Mouse (Mus musculus) limb, embryonic 13.5 days (tissue): ENCODE measurements around the gene Lpin1. TPM values are rescaled to one million over a fixed set of nuclear protein-coding genes. Genes with fewer than 3 reads are reported as not detected.

Experiments used
- ATAC-seq: fragments of 200-750 bp; cut with Nextera tagmentation; 2 replicates; pipeline ENCODE4 v1.8.0; 2017; ENCODE audit warnings: low read depth, moderate number of reproducible peaks, moderate TSS enrichment; ENCODE audit not compliant: low FRiP score
- H3K27ac ChIP-seq: fragments of 300-500 bp; sonication (generic); 2 replicates; pipeline ENCODE4 v1.5.1; 2015; ENCODE audit warnings: inconsistent platforms, mild to moderate bottlenecking, moderate library complexity
- H3K27me3 ChIP-seq: fragments of 300-500 bp; sonication (generic); 2 replicates; pipeline ENCODE4 v1.6.1; 2015; ENCODE audit warnings: mild to moderate bottlenecking, inconsistent platforms
- H3K36me3 ChIP-seq: fragments of 300-500 bp; sonication (generic); 2 replicates; pipeline ENCODE4 v1.6.1; 2015; ENCODE audit warnings: inconsistent platforms, mild to moderate bottlenecking, moderate library complexity
- H3K4me1 ChIP-seq: fragments of 300-500 bp; sonication (generic); 2 replicates; pipeline ENCODE4 v1.6.1; 2015; ENCODE audit warnings: inconsistent platforms
- H3K4me2 ChIP-seq: fragments of 300-500 bp; sonication (generic); replicated peaks from 2 replicates; pipeline ENCODE4 v1.6.1; 2015; ENCODE audit warnings: inconsistent platforms, mild to moderate bottlenecking, moderate library complexity
- H3K4me3 ChIP-seq: fragments of 300-500 bp; sonication (generic); 2 replicates; pipeline ENCODE4 v1.5.1; 2015; ENCODE audit warnings: moderate library complexity, mild to moderate bottlenecking, inconsistent platforms
- H3K9ac ChIP-seq: fragments of 300-500 bp; sonication (generic); 2 replicates; pipeline ENCODE4 v1.6.1; 2015; ENCODE audit warnings: mild to moderate bottlenecking, inconsistent platforms
- H3K9me3 ChIP-seq: fragments of 300-500 bp; sonication (generic); 2 replicates; pipeline ENCODE4 v1.6.1; 2016; ENCODE audit warnings: inconsistent platforms
- WGBS: fragments of 180-500 bp; shearing (Covaris S2); methylation state at CpG from one replicate; pipeline ENCODE4 v1.1.7; 2015; 5-methylcytosine and 5-hydroxymethylcytosine counted together
- polyA plus RNA-seq: library from polyadenylated mRNA; unstranded; fragments of >200 nt; fragmentation: Nextera tagmentation; extraction: Ambion mirVana; gene quantifications from 2 replicates; pipeline ENCODE4 v1.2.1, GENCODE M21; 2015

Lpin1 gene
- polyA plus RNA-seq, 1 experiment from 2014 or later: 6.4 TPM

GRCm38 (mm10) chr12:16605624-16606023, 5.1 kb downstream of the Lpin1 start:
- H3K4me1 ChIP-seq: no peaks in the 10 kb centered on the region
- no peaks in the 10 kb centered on the region for H3K27me3 ChIP-seq
- no peaks in the 10 kb centered on the region for H3K36me3 ChIP-seq
- no peak overlapping the region for H3K9ac ChIP-seq
- WGBS: 57% methylated on average over 5 of the region's 5 CpGs
- no peak overlapping the region for H3K4me2 ChIP-seq
- ATAC-seq: no peak
- H3K9me3 ChIP-seq: peaks cover 10% of the 10 kb centered on the region
- H3K4me3 ChIP-seq: no peak overlapping the region
- no peak overlapping the region for H3K27ac ChIP-seq

- no peak for ATAC-seq
- Histone ChIP-seq H3K4me1 (no peaks in the 10 kb centered on the region), H3K27me3 (no peaks in the 10 kb centered on the region), H3K36me3 (no peaks in the 10 kb centered on the region), H3K9ac (no peak overlapping the region), H3K9me3 (no peaks in the 10 kb centered on the region), H3K27ac (no peak overlapping the region), H3K4me2 (no peak overlapping the region), H3K4me3 (no peak overlapping the region)
- whole genome bisulfite sequencing: 91% methylated on average over 4 of the region's 4 CpGs
Measured at GRCm38 (mm10) chr12:16602271-16602670, 8.5 kb downstream of the Lpin1 start.

- ATAC-seq: no peak
- Histone ChIP-seq H3K27ac (no peak overlapping the region), H3K27me3 (no peaks in the 10 kb centered on the region), H3K4me2 (no peak overlapping the region), H3K4me3 (no peak overlapping the region), H3K4me1 (no peaks in the 10 kb centered on the region), H3K9me3 (no peaks in the 10 kb centered on the region), H3K36me3 (no peaks in the 10 kb centered on the region), H3K9ac (no peak overlapping the region)
- 42% methylated on average over 1 of the region's 1 CpGs for WGBS
Measured at GRCm38 (mm10) chr12:16600374-16600773, 10.4 kb downstream of the Lpin1 start.

GRCm38 (mm10) chr12:16599359-16599758, 11.4 kb downstream of the Lpin1 start:
- no peak overlapping the region for H3K4me2 ChIP-seq
- WGBS: 68% methylated on average over 3 of the region's 3 CpGs
- H3K4me3 ChIP-seq: no peak overlapping the region
- no peak for ATAC-seq
- no peaks in the 10 kb centered on the region for H3K9me3 ChIP-seq
- no peaks in the 10 kb centered on the region for H3K36me3 ChIP-seq
- H3K4me1 ChIP-seq: no peaks in the 10 kb centered on the region
- H3K9ac ChIP-seq: no peak overlapping the region
- no peak overlapping the region for H3K27ac ChIP-seq
- H3K27me3 ChIP-seq: no peaks in the 10 kb centered on the region

- Histone ChIP-seq H3K9ac (no peak overlapping the region), H3K27ac (no peak overlapping the region), H3K36me3 (no peaks in the 10 kb centered on the region), H3K4me1 (peaks cover 31% of the 10 kb centered on the region), H3K9me3 (no peaks in the 10 kb centered on the region), H3K27me3 (no peaks in the 10 kb centered on the region), H3K4me2 (no peak overlapping the region), H3K4me3 (no peak overlapping the region)
- 92% methylated on average over 7 of the region's 7 CpGs for WGBS
- no peak for ATAC-seq
Measured at GRCm38 (mm10) chr12:16593761-16594160, 17.0 kb downstream of the Lpin1 start.

- H3K4me2 ChIP-seq: no peak overlapping the region
- 77% methylated on average over 7 of the region's 7 CpGs for WGBS
- H3K9ac ChIP-seq: no peak overlapping the region
- no peaks in the 10 kb centered on the region for H3K9me3 ChIP-seq
- ATAC-seq: no peak
- H3K27ac ChIP-seq: no peak overlapping the region
- no peaks in the 10 kb centered on the region for H3K27me3 ChIP-seq
- H3K4me1 ChIP-seq: peaks cover 39% of the 10 kb centered on the region
- no peaks in the 10 kb centered on the region for H3K36me3 ChIP-seq
- no peak overlapping the region for H3K4me3 ChIP-seq
Measured at GRCm38 (mm10) chr12:16593014-16593413, 17.8 kb downstream of the Lpin1 start.

- WGBS: 64% methylated on average over 5 of the region's 5 CpGs
Measured at GRCm38 (mm10) chr12:16592451-16592850, 18.3 kb downstream of the Lpin1 start.

GRCm38 (mm10) chr12:16591453-16592200, 19.1 kb downstream of the Lpin1 start:
- H3K4me1 ChIP-seq: peaks cover 40% of the 10 kb centered on the region
- no peaks in the 10 kb centered on the region for H3K36me3 ChIP-seq
- H3K27me3 ChIP-seq: no peaks in the 10 kb centered on the region
- H3K27ac ChIP-seq: peak overlapping the region; percentile 73
- ATAC-seq: peak; percentile 89
- WGBS: 2% methylated on average over 15 of the region's 15 CpGs
- peak overlapping the region; percentile 40 for H3K4me3 ChIP-seq
- H3K9ac ChIP-seq: peak overlapping the region; percentile 53; the same call in 1 of the 2 replicates
- H3K4me2 ChIP-seq: peak overlapping the region; percentile 62
- no peaks in the 10 kb centered on the region for H3K9me3 ChIP-seq

More at GRCm38 (mm10) chr12:16592451-16592850, 18.3 kb downstream of the Lpin1 start:
- peak overlapping the region; percentile 62; the same call in 1 of the 2 replicates for H3K4me2 ChIP-seq
- H3K27ac ChIP-seq: no peak overlapping the region; the same call in 1 of the 2 replicates
- no peak for ATAC-seq
- no peak overlapping the region for H3K9ac ChIP-seq
- no peaks in the 10 kb centered on the region for H3K27me3 ChIP-seq
- no peaks in the 10 kb centered on the region for H3K36me3 ChIP-seq
- H3K4me1 ChIP-seq: peaks cover 40% of the 10 kb centered on the region
- H3K9me3 ChIP-seq: no peaks in the 10 kb centered on the region
- no peak overlapping the region for H3K4me3 ChIP-seq

- H3K27ac ChIP-seq: no peak overlapping the region
- peaks cover 40% of the 10 kb centered on the region for H3K4me1 ChIP-seq
- H3K36me3 ChIP-seq: no peaks in the 10 kb centered on the region
- H3K9me3 ChIP-seq: no peaks in the 10 kb centered on the region
- no peaks in the 10 kb centered on the region for H3K27me3 ChIP-seq
- H3K4me2 ChIP-seq: peak overlapping the region; percentile 77
- H3K4me3 ChIP-seq: peak overlapping the region; percentile 74
- H3K9ac ChIP-seq: no peak overlapping the region
- no peak for ATAC-seq
- WGBS: 23% methylated on average over 4 of the region's 4 CpGs
Measured at GRCm38 (mm10) chr12:16589966-16590365, 20.8 kb downstream of the Lpin1 start.

- peak; percentile 89 for ATAC-seq
- no peaks in the 10 kb centered on the region for H3K36me3 ChIP-seq
- peak overlapping the region; percentile 17; the same call in 1 of the 2 replicates for H3K27ac ChIP-seq
- no peaks in the 10 kb centered on the region for H3K9me3 ChIP-seq
- H3K27me3 ChIP-seq: no peaks in the 10 kb centered on the region
- H3K4me1 ChIP-seq: peaks cover 43% of the 10 kb centered on the region
- peak overlapping the region; percentile 74 for H3K4me3 ChIP-seq
- H3K9ac ChIP-seq: peak overlapping the region; percentile 74
- peak overlapping the region; percentile 77 for H3K4me2 ChIP-seq
- under 1% methylated on average over 34 of the region's 36 CpGs for WGBS
Measured at GRCm38 (mm10) chr12:16589204-16589949, 21.4 kb downstream of the Lpin1 start.

GRCm38 (mm10) chr12:16588396-16589042, 22.2 kb downstream of the Lpin1 start:
- H3K9ac ChIP-seq: peak overlapping the region; percentile 74
- H3K36me3 ChIP-seq: no peaks in the 10 kb centered on the region
- peak overlapping the region; percentile 77 for H3K4me2 ChIP-seq
- WGBS: 24% methylated on average over 7 of the region's 7 CpGs
- H3K4me1 ChIP-seq: peaks cover 50% of the 10 kb centered on the region
- H3K9me3 ChIP-seq: no peaks in the 10 kb centered on the region
- peak overlapping the region; percentile 74 for H3K4me3 ChIP-seq
- no peaks in the 10 kb centered on the region for H3K27me3 ChIP-seq
- no peak for ATAC-seq
- H3K27ac ChIP-seq: no peak overlapping the region; the same call in 1 of the 2 replicates

GRCm38 (mm10) chr12:16587767-16588166, 23.0 kb downstream of the Lpin1 start:
- H3K36me3 ChIP-seq: no peaks in the 10 kb centered on the region
- no peak for ATAC-seq
- no peaks in the 10 kb centered on the region for H3K9me3 ChIP-seq
- H3K4me3 ChIP-seq: no peak overlapping the region
- H3K27ac ChIP-seq: no peak overlapping the region
- H3K27me3 ChIP-seq: no peaks in the 10 kb centered on the region
- H3K9ac ChIP-seq: no peak overlapping the region
- peaks cover 50% of the 10 kb centered on the region for H3K4me1 ChIP-seq
- WGBS: 64% methylated on average over 5 of the region's 5 CpGs
- no peak overlapping the region; the same call in 1 of the 2 replicates for H3K4me2 ChIP-seq
